In the genomic region with DNA sequence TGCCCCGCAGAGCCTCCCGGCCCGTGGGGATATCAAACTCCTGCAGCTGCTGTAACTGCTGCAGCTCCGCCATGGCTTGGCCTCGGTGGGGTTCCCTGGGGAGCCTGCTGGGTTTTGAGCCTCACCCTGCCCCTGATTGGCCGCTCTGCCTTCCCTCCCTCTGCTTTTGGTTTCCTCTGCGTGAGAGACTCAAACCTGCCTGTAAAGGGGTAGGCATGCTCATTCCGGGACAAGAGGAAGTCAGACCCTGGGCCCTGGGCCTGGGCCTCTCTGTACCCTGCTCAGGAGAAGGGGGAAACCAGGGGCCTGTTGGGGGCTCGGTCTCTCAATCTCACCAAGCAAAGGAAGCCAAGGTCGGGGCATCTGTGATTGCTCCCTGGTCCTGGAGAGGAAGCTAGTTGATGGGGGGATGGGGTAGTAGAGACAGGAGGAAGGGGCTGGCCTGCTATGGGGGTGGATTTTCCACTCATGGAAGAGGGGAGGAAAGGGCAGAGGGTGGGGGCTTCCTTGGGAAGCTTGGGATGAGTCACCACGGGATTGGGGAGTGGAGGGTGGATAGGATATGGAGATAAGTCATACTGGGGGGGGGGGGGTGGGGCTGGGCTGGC, we compare ENCODE assay signal across 8 mouse cellular contexts. TPM values are rescaled to one million over a fixed set of nuclear protein-coding genes. Genes with fewer than 3 reads are reported as not detected.
DNase-seq lines count a peak whose midpoint lies in the region; ATAC-seq lines count a peak whose summit lies in the region.

A gene (minus strand): TSS at position 403 of the 608 bp plus-strand sequence.

- peak within 1 kb of the TSS; percentile 8 for H3K27ac ChIP-seq in liver, embryonic 15.5 days (replicated peaks)

- H3K9me3 ChIP-seq in erythroblast, embryonic 14.5 days (ENCODE audit: control insufficient read depth, low read length): no peaks in the 10 kb centered on the region
- no peaks in the 10 kb centered on the region for H3K9me3 ChIP-seq in liver, embryonic 15.5 days (replicated peaks)

- peaks cover 32% of the 10 kb centered on the region for H3K4me1 ChIP-seq in erythroblast, embryonic 14.5 days (ENCODE audit: control insufficient read depth)
- peaks cover 56% of the 10 kb centered on the region for H3K4me1 ChIP-seq in liver, embryonic 15.5 days (replicated peaks)

- peak; percentile 54 to 56 for DNase-seq in right cerebral cortex, postnatal 10 days (ENCODE audit: low spot score in 2 of 2)
- DNase-seq in right cerebral cortex, adult 2 months (ENCODE audit: low spot score in 2 of 2): no peak
- DNase-seq in spleen, adult 18-20 months: peak; percentile 75 to 76
- DNase-seq in left cerebral cortex, adult 9 months (ENCODE audit: low spot score in 2 of 2): no peak
- DNase-seq in layer of hippocampus, adult 8-10 months (ENCODE audit: low spot score in 2 of 2): no peak

- peak within 1 kb of the TSS; percentile 16; the same call in 1 of the 2 replicates for H3K9ac ChIP-seq in liver, embryonic 15.5 days

- under 1% methylated on average over 11 of the region's 11 CpGs for WGBS in liver, embryonic 15.5 days (ENCODE audit: insufficient replicate concordance)

- peak within 1 kb of the TSS; percentile 57 for H3K4me2 ChIP-seq in liver, embryonic 15.5 days

- H3K4me3 ChIP-seq in erythroblast, embryonic 14.5 days (replicated peaks): peak within 1 kb of the TSS; percentile 42
- peak within 1 kb of the TSS; percentile 41 for H3K4me3 ChIP-seq in liver, embryonic 15.5 days (replicated peaks)

- no peaks in the 10 kb centered on the region for H3K36me3 ChIP-seq in erythroblast, embryonic 14.5 days (ENCODE audit: control insufficient read depth)
- no peaks in the 10 kb centered on the region for H3K36me3 ChIP-seq in liver, embryonic 15.5 days (replicated peaks)

- peak; percentile 92 for ATAC-seq in inflammation-experienced regulatory T-cells, adult 6 months
- peak; percentile 72 for ATAC-seq in liver, embryonic 15.5 days (ENCODE audit: insufficient read depth)

- H3K27me3 ChIP-seq in erythroblast, embryonic 14.5 days (ENCODE audit: control insufficient read depth): peaks cover 36% of the 10 kb centered on the region
- H3K27me3 ChIP-seq in liver, embryonic 15.5 days: peaks cover 29% of the 10 kb centered on the region

RNA-seq across cellular contexts. Expression of the gene that starts here (rescaled TPM):
- 0.61 and 1.0 TPM in 2 replicates for polyA plus RNA-seq in erythroblast, embryonic 14.5 days (2012)
- 100 to 1,000 TPM in 1 of 3 experiments, 10 to 100 TPM in 2; 38.9 to 105 (median 50.8) TPM for polyA plus RNA-seq in inflammation-experienced regulatory T-cells, adult 6 months (2017; shearing (Covaris generic))
- 6.9 and 7.0 TPM in 2 replicates for polyA plus RNA-seq in liver, embryonic 15.5 days (2015; fragmentation: Nextera tagmentation; extraction: Ambion mirVana)
- total RNA-seq in layer of hippocampus, adult 8-10 months (2022): 10 to 100 TPM in 2 of 4 experiments, 1 to 10 TPM in 2; 5.0 to 38.5 (median 21.7) TPM

Comparison
In these comparisons a context has a peak if more than half of its experiments do, and no peak if none do; other contexts are left out.
1. DNase-seq: peak in right cerebral cortex, postnatal 10 days (2 of 2) and spleen, adult 18-20 months (2 of 2); none in right cerebral cortex, adult 2 months (0 of 2), left cerebral cortex, adult 9 months (0 of 2) and layer of hippocampus, adult 8-10 months (0 of 2).